Mouse (Mus musculus): ENCODE measurements around the gene Hand2.

- peak; percentile 63 for TF ChIP-seq CTCF (IDR thresholded peaks at IDR 0.05; ENCODE audit: low read depth)
- no peak for TF ChIP-seq EP300 (optimal IDR thresholded peaks at IDR 0.05)
Observed at GRCm38 (mm10) chr8:57314216-57314615, 6.6 kb upstream of the Hand2 start.
